Mouse (Mus musculus): ENCODE results near the gene Madd.

Madd gene

GRCm38 (mm10) chr2:91183711-91184405 is at the start of gene Madd:
Gene Madd, minus strand, starts transcription at chr2:91183837.
- peak; percentile 56 for DNase-seq (ENCODE audit: extremely low read depth, insufficient read length, low spot score)

DNA sequence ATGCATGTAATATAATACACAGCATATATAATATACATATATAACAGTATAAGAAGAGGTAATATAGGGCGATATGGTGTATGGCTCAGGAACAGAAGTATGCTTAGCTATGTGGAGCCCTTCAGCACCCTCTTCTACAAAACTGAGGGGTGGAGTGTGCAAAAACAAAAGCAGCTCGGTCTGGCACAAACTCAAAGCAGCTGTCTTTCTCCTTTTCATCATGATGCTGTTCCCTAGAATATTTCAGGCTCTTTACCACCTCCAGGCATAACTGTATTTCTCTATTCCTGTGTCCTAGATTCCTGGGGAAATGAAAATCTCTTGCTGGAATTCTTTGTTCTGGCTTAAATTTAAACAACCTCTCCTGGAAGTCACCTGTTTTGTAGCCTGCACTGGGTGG is 46.1 kb upstream of the Madd start:
- no peak for DNase-seq (ENCODE audit: extremely low read depth, insufficient read length, low spot score)

GRCm38 (mm10) chr2:91223614-91224013 is 40.0 kb upstream of the Madd start:
- DNase-seq (ENCODE audit: extremely low read depth, insufficient read length, low spot score): no peak

DNA sequence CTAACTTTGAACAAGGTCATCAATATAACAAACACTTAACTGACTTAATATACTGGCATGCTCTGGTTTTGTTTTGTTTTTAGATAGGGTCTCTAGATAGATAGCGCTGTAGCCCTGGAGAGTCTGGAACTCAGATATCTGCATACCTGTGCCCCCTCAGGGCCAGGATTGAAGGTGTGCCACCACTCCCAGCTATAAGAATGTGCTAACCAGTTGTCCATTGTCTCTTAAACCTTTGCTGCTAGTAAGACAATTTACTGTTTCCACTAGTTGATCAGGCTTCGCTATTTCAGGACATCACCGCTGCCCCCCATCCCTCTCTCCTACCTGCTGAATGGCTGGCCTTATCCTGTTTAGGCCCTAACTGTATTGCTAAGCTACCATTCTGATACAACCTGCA is 36.9 kb upstream of the Madd start:
- no peak for DNase-seq (ENCODE audit: extremely low read depth, insufficient read length, low spot score)

- no peak for DNase-seq (ENCODE audit: extremely low read depth, insufficient read length, low spot score)
Measured at GRCm38 (mm10) chr2:91217032-91217431, 33.4 kb upstream of the Madd start.

GRCm38 (mm10) chr2:91213311-91213710 is 29.7 kb upstream of the Madd start:
- DNase-seq (ENCODE audit: extremely low read depth, insufficient read length, low spot score): no peak

DNA sequence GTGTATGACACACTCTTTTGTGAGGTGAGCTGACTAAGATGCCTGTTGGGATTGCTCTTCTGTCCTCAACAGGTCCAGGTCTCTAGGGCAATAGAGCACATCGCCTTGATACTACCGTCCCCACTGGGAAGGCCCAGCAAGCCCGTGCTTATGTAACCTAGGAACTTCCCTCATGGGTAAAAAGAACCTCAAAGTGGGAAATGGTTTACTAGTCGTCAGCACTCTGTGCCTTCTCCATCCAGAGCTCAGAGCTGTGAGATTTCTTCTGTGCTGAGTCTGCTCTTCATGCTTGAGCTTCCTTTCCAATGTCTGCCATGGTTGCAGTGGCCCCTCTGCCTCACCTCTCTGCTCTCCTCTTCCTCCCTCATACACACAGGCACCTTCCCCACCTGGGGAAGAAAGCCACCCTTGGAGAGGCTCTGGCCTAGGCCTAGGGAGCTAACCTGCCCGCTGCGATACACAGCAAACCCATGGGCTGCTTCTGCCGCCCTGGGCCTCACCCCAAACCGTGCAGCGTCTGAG is 22.7 kb upstream of the Madd start:
- no peak for DNase-seq (ENCODE audit: extremely low read depth, insufficient read length, low spot score)

GRCm38 (mm10) chr2:91202972-91203656 is 19.5 kb upstream of the Madd start:
- DNase-seq (ENCODE audit: extremely low read depth, insufficient read length, low spot score): no peak

- DNase-seq (ENCODE audit: extremely low read depth, insufficient read length, low spot score): peak; percentile 92
Measured at GRCm38 (mm10) chr2:91202222-91202971, 18.8 kb upstream of the Madd start, which contains the start of the genes Nr1h3 and Acp2. Gene Nr1h3, minus strand, starts transcription at chr2:91202834. Gene Acp2, plus strand, starts transcription at chr2:91202885.

GRCm38 (mm10) chr2:91198888-91199287 is 15.3 kb upstream of the Madd start:
- no peak for DNase-seq (ENCODE audit: extremely low read depth, insufficient read length, low spot score)

- DNase-seq (ENCODE audit: extremely low read depth, insufficient read length, low spot score): no peak
Measured at GRCm38 (mm10) chr2:91196577-91197001, 13.0 kb upstream of the Madd start.

DNA sequence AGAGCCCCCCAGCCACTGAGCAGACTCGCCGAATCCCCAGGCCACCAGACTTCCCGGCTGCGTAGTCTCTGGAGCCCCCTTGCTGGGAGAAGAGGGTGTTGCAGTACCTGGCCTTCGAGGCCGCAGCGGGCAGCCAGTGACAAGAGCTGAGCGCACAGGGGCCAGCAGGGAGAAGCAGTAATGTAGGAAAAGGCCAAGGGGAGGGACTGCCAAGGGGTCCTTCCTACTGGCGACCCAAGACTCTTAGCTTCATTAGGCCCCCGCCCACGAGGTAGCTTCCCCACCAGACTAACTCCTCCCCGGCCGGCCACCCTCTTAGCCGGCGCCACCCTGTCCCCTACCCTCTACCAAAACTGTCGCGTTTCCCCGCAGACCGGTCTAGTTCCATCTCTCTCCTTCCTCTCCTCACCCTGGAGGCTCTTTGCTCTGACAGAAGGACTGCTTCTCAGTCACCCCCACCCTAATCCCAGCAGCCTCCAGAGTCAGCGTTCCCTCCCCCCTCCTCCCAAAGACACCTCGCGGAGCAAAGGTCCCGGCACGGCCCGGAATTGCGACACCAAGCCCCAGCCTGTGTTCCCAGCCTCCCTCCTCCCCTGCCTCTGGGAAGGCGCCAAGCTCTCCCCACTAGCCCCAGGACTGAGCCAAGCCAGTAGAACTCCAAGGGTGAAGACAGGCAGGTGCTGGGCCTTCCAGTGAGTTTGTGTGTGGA is 11.1 kb upstream of the Madd start:
- peak; percentile 78 for DNase-seq (ENCODE audit: extremely low read depth, insufficient read length, low spot score)

- no peak for DNase-seq (ENCODE audit: extremely low read depth, insufficient read length, low spot score)
Measured at GRCm38 (mm10) chr2:91190501-91190900, 6.9 kb upstream of the Madd start.

DNA sequence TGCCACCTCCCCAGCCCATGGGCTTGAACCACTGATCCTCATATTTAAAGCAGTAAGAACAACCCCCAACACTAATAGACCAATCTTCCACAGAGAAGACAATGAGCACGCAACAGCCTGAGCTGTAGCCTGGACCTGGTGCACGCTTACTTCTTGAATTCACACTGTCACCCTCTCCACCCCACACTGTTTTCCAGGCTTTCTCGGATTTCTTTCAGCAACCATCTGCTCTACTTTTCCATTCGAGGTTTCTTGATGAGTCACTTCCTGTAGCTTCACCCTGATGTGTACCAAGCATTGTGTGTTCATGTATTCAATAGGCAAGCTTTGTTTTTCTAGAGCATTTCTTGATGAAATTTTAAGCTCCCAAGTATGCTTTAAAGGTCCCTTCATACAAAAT is 3.8 kb upstream of the Madd start:
- DNase-seq (ENCODE audit: extremely low read depth, insufficient read length, low spot score): peak; percentile 44

GRCm38 (mm10) chr2:91186208-91186607 is 2.6 kb upstream of the Madd start:
- DNase-seq (ENCODE audit: extremely low read depth, insufficient read length, low spot score): no peak

DNA sequence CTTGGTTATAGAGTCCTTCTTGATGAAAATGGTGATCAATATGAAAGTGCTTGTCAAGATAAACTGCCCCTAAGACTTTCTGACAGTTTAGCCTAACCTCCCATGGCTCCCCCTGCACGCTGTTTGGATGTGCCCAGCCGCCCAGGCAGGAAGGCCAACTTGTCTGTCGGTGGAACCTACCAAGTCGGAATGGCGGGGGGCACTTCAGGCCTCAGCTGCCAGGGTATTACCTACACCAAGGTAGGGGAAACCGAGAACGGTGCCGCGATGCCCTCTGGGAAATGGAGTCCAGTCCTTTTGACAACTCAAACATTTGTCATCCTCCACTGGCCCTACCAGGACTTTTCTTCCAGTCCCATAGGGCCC is 506 bp downstream of the Madd start:
- DNase-seq (ENCODE audit: extremely low read depth, insufficient read length, low spot score): peak; percentile 83

DNA sequence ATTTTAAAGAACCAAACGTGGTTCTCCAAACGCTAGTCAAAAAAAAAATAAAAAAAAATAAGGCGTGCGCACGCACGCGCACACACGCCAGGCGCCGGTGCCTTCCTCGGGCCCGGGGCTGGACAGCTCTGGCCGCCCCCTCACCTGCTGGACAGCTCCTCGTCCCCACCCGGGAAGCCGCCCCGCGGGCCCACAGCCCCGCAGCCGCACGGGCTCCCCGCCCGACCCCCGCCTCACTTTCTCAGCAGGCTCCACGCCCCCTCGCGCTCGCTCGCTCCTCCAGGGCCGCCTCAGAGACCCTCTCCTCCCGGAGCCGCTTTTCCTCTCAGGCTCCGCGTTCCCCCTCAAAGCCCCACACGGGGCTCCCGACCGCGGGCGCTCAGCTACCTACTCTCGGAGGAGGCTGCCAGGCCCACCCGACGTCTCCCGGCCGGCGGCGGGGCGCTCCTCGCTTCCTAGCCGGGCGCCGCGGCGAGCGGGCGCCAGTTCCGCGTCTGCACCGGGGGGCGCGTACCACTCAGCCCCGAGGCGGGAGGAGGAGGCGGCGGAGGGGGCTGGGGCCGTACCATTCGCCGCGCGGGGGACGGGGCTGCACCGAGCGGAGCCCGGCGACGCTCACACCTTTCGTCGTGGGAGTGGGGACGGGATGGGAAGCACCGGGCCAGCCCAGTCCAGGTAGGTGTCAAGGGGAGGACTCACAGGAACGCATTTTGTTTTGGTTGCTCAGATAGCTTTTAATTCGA is 1.1 kb downstream of the Madd start:
- no peak for DNase-seq (ENCODE audit: extremely low read depth, insufficient read length, low spot score)

DNA sequence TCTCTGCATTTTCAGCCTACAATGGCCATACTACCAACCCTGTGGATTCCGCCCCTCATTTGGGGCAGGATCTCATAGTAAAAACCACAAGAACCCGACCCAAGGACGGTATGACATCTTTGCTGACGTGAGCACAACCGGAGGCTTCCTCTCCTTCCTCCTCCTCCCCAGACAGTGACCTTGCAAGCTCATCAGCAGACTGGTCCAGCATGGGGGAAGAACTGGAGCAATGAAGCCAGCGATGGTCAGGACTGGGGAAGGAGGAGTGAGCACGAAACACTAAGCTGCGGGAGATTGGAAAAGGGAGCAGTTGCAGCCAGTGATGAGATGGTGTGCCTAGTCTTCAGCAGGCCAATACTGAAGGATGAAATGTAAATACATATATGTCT is 1.6 kb downstream of the Madd start:
- no peak for DNase-seq (ENCODE audit: extremely low read depth, insufficient read length, low spot score)

GRCm38 (mm10) chr2:91180706-91181105 is 2.9 kb downstream of the Madd start:
- no peak for DNase-seq (ENCODE audit: extremely low read depth, insufficient read length, low spot score)

- no peak for DNase-seq (ENCODE audit: extremely low read depth, insufficient read length, low spot score)
Measured at GRCm38 (mm10) chr2:91179825-91180224, 3.8 kb downstream of the Madd start.
